Mouse (Mus musculus) liver, adult 2 months (tissue): ENCODE data around the gene Pafah2. TPM values are rescaled to one million over a fixed set of nuclear protein-coding genes. Genes with fewer than 3 reads are reported as not detected.

Experiments used
- DNase-seq: peaks from one replicate; pipeline ENCODE4 v3.0.0-alpha.2; 2011; ENCODE audit warnings: low read depth, low spot score; ENCODE audit errors: extremely low read depth
- H3K27ac ChIP-seq: fragments of 200-500 bp; replicated peaks from 2 replicates; pipeline ENCODE4 v1.5.1; 2012; ENCODE audit warnings: low read depth, mild to moderate bottlenecking, control low read depth, inconsistent platforms, low read length; ENCODE audit not compliant: insufficient read depth
- H3K27me3 ChIP-seq: fragments of 200-500 bp; 2 replicates; pipeline ENCODE4 v1.6.1; 2012; ENCODE audit warnings: mild to moderate bottlenecking, moderate library complexity, low read length, inconsistent platforms; ENCODE audit not compliant: control insufficient read depth, insufficient read depth
- H3K36me3 ChIP-seq: fragments of 200-500 bp; 2 replicates; pipeline ENCODE4 v1.6.1; 2012; ENCODE audit warnings: low read length, inconsistent platforms; ENCODE audit not compliant: control insufficient read depth, insufficient read depth
- H3K4me1 ChIP-seq: fragments of 200-500 bp; 2 replicates; pipeline ENCODE4 v1.6.1; 2011; ENCODE audit warnings: low read length; ENCODE audit not compliant: control insufficient read depth, insufficient read depth
- H3K4me3 ChIP-seq: fragments of 200-500 bp; 2 replicates; pipeline ENCODE4 v1.5.1; 2011; ENCODE audit warnings: low read depth, mild to moderate bottlenecking, control low read depth, low read length, moderate library complexity; ENCODE audit not compliant: insufficient read depth
- H3K79me2 ChIP-seq: fragments of 200-500 bp; 2 replicates; pipeline ENCODE4 v1.6.1; 2012; ENCODE audit warnings: inconsistent platforms, mild to moderate bottlenecking, low read length, moderate library complexity; ENCODE audit not compliant: control insufficient read depth, insufficient read depth
- H3K9ac ChIP-seq: fragments of 200-500 bp; 2 replicates; pipeline ENCODE4 v1.6.1; 2012; ENCODE audit warnings: low read depth, mild to moderate bottlenecking, control low read depth, inconsistent platforms, low read length
- CTCF ChIP-seq: fragments of 200-500 bp; IDR thresholded peaks from 2 replicates; pipeline ENCODE4 v1.5.1; 2011; ENCODE audit warnings: low read depth, low read length, control low read depth
- POLR2A ChIP-seq: fragments of 200-500 bp; IDR thresholded peaks from 2 replicates; pipeline ENCODE4 v1.6.1; 2011; ENCODE audit warnings: low read length, control low read depth; ENCODE audit not compliant: insufficient read depth; ENCODE audit errors: extremely low read depth
- WGBS: fragments of 180-500 bp; shearing (Covaris S2); methylation state at CpG from one replicate; pipeline ENCODE4 v1.1.7; 2018; 5-methylcytosine and 5-hydroxymethylcytosine counted together
- polyA plus RNA-seq: library from polyadenylated mRNA; depleted of rRNA; stranded (reverse); fragments of >200 nt; gene quantifications from 2 replicates; pipeline ENCODE4 v1.2.3, GENCODE M21; 2012
- total RNA-seq: library from RNA; depleted of rRNA; stranded (reverse); fragments of >200 nt; gene quantifications from 2 replicates; pipeline ENCODE4 v1.2.3, GENCODE M21; 2014

The Pafah2 gene
- total and polyA plus RNA-seq, 2 experiments = 74.7 to 79.3 TPM

GRCm38 (mm10) chr4:134442216-134442615 lies 46.1 kb downstream of the Pafah2 start:
- no peak overlapping the region for H3K9ac ChIP-seq
- H3K79me2 ChIP-seq = no peaks in the 10 kb centered on the region
- H3K36me3 ChIP-seq = no peaks in the 10 kb centered on the region
- WGBS = 81% methylated on average over 4 of the region's 4 CpGs
- H3K27ac ChIP-seq = no peak overlapping the region
- no peaks in the 10 kb centered on the region for H3K27me3 ChIP-seq
- DNase-seq = no peak
- H3K4me1 ChIP-seq = no peaks in the 10 kb centered on the region
- TF ChIP-seq POLR2A (no peak), CTCF (no peak)
- H3K4me3 ChIP-seq = no peak overlapping the region

DNA sequence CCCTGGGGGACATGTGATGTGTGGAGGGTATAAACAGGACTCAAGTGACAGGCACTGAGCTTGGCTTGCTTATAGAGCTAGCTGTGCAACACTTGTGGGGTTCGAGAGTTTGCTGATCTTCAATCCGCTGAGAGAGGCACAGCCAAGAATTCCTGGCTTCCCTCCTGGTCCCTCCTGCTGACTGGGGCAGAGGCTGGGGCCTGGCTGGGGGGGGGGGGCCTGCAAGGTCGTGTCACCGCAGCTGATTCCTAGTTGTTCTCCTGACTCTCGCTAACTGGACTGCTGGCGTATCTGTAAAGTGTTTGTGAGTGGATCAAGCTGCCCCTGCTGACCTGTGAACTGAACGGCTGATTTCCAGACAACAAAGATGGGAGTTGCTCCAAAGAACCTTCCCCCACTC lies 47.5 kb downstream of the Pafah2 start:
- H3K9ac ChIP-seq = no peak overlapping the region
- no peaks in the 10 kb centered on the region for H3K4me1 ChIP-seq
- no peaks in the 10 kb centered on the region for H3K79me2 ChIP-seq
- H3K36me3 ChIP-seq = no peaks in the 10 kb centered on the region
- no peak overlapping the region for H3K27ac ChIP-seq
- 53% methylated on average over 7 of the region's 7 CpGs for WGBS
- no peak for DNase-seq
- H3K4me3 ChIP-seq = no peak overlapping the region
- no peak for TF ChIP-seq POLR2A
- TF ChIP-seq CTCF = no peak
- H3K27me3 ChIP-seq = no peaks in the 10 kb centered on the region

DNA sequence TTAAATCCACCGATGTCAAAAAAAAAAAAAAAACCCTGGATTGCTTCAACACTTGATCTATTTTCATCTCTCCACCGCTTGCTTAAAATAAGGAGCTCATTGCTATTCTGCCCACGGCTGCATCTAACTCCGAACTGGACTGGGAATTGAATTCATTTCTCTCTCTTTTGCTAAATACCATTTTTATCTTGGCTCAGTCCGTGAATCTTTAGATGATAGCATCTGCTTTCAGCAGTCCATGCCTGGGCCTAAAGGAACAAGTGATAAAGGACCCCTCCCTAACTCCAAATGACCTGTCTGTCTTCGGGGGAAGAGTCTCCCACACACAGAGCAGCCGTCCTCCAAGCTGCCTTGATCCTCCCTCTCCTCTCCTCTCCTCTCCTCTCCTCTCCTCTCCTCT lies 48.8 kb downstream of the Pafah2 start:
- no peak overlapping the region for H3K27ac ChIP-seq
- no peak for TF ChIP-seq POLR2A
- TF ChIP-seq CTCF = no peak
- H3K79me2 ChIP-seq = no peaks in the 10 kb centered on the region
- H3K9ac ChIP-seq = no peak overlapping the region
- no peak overlapping the region for H3K4me3 ChIP-seq
- no peaks in the 10 kb centered on the region for H3K27me3 ChIP-seq
- H3K36me3 ChIP-seq = no peaks in the 10 kb centered on the region
- 80% methylated on average over 7 of the region's 7 CpGs for WGBS
- DNase-seq = no peak
- H3K4me1 ChIP-seq = no peaks in the 10 kb centered on the region

DNA sequence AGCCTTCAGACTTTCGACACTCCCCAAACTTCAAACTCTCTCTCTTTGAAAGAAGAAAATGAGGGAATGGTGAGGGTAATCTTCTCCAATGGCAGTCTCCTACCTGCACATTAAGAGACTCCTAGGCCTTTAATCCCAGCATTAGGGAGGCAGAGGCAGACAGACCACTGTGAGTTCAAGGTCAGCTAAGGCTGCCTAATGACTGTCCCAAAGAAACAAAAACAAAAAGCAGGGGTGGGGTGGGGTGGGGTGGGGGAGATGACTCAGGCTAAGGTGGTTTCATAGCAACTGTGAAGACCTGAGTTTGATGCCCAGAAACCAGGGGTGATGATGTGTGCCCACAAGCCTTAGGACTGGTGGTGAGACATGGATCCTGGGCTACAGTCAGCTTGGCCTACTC lies 49.4 kb downstream of the Pafah2 start:
- H3K27me3 ChIP-seq = no peaks in the 10 kb centered on the region
- whole genome bisulfite sequencing = 80% methylated on average over 1 of the region's 1 CpGs
- no peak for DNase-seq

DNA sequence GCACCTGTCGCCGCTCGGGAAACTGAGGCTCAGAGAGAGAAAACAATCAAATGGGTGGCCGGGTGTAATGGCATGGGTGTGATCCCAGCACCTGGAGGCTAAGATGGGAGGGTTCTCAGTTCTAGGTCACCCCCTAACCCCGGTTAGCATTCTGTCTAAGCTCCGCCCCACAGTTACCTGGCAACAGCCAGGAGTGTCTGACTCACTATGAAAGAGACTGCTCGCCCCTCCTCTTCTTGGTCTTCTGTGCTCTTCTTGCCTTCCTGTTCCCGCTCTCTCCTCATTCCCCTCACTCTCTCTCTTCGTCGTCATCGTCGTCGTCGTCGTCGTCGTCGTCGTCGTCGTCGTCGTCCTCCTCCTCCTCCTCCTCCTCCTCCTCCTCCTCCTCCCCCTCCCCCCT lies 51.8 kb downstream of the Pafah2 start:
- Histone ChIP-seq H3K4me3 (no peak overlapping the region), H3K9ac (no peak overlapping the region), H3K27me3 (no peaks in the 10 kb centered on the region), H3K36me3 (no peaks in the 10 kb centered on the region), H3K79me2 (no peaks in the 10 kb centered on the region), H3K27ac (no peak overlapping the region), H3K4me1 (no peaks in the 10 kb centered on the region)
- DNase-seq = no peak
- WGBS = 45% methylated on average over 21 of the region's 23 CpGs
- TF ChIP-seq CTCF (no peak), POLR2A (no peak)

More for the DNA sequence above, 49.4 kb downstream of the Pafah2 start:
- Histone ChIP-seq H3K27ac (no peak overlapping the region), H3K9ac (no peak overlapping the region), H3K79me2 (no peaks in the 10 kb centered on the region), H3K4me1 (no peaks in the 10 kb centered on the region), H3K36me3 (no peaks in the 10 kb centered on the region), H3K4me3 (no peak overlapping the region)
- TF ChIP-seq POLR2A = no peak
- no peak for TF ChIP-seq CTCF

DNA sequence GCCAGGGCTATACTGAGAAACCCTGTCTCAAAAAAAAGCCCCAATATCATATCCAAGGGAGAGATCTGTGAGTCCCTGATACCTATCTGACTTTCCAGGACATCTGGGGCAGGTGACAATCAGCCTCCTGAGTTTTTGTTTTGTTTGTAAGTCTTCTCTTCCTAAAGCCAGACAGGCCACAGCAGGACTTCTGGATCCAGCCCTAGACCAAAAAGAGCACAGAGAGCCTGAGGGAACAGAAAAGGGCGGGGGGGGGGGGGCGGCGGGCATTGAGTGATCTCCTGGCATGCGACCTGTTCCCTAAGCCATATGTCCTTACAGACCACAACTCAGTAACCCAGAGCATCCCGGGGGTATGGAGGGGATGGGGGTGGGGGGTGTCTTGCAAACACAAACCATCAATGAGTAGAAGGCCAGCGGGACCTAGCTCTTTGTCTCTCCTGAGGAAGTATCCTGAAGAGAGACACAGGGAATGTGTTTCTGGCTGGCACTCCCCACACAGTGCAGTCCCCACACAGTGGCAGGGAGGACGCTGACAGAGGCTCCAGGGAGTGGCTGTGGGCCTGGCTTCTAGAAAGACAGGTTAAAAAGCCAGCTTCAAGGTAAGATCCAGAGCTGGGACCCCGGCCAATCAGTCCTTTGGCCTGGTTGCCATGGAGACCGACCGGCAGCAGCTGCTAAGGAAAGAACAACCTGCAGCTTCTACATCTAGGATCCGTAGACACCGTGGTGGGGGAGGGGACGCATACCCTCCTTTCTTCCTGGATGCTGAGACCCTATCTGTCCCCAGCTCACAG lies 53.7 kb downstream of the Pafah2 start:
- H3K27ac ChIP-seq = no peak overlapping the region
- 66% methylated on average over 13 of the region's 13 CpGs for WGBS
- H3K4me1 ChIP-seq = no peaks in the 10 kb centered on the region
- no peak overlapping the region for H3K9ac ChIP-seq
- no peak for TF ChIP-seq POLR2A
- TF ChIP-seq CTCF = no peak
- no peaks in the 10 kb centered on the region for H3K79me2 ChIP-seq
- no peaks in the 10 kb centered on the region for H3K36me3 ChIP-seq
- no peak for DNase-seq
- peaks cover 5% of the 10 kb centered on the region; the same call in 1 of the 2 replicates for H3K27me3 ChIP-seq
- H3K4me3 ChIP-seq = no peak overlapping the region
